Mouse (Mus musculus) gastrocnemius, adult 8-10 months (tissue): Measurements from ENCODE around the gene Slc35d2. TPM values are rescaled to one million over a fixed set of nuclear protein-coding genes. Genes with fewer than 3 reads are reported as not detected.
A peak's percentile ranks its signal among the peaks of the same experiment; 100 is the strongest.

ENCODE experiments used
- DNase-seq, 2 experiments: peaks; one replicate each; pipeline ENCODE4 v3.0.0; 2022; ENCODE audit warnings: low spot score in 2 of 2
- total RNA-seq, 4 experiments: library from RNA; stranded (reverse); gene quantifications; 2 replicates each; pipeline ENCODE4 v1.2.4; 2022

The Slc35d2 gene
- total RNA-seq, 4 experiments from 2014 or later = 0.32 to 1.2 (median 0.69) TPM

DNA sequence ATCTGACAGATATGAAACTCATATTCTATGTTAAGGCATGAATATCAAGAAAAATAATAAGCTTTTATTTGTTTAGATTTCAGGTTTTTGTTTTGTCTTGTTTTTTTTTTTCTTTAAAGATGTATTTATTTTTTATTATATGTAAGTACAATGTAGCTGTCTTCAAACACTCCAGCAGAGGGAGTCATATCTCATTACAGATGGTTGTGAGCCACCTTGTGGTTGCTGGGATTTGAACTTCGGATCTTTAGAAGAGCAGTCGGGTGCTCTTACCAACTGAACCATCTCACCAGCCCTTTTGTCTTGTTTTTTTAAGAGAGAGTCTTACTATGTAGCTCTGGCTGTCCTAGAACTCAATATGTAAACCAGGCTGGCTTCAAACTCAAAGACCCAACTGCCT is 11.7 kb downstream of the Slc35d2 start:
- no peak for DNase-seq

DNA sequence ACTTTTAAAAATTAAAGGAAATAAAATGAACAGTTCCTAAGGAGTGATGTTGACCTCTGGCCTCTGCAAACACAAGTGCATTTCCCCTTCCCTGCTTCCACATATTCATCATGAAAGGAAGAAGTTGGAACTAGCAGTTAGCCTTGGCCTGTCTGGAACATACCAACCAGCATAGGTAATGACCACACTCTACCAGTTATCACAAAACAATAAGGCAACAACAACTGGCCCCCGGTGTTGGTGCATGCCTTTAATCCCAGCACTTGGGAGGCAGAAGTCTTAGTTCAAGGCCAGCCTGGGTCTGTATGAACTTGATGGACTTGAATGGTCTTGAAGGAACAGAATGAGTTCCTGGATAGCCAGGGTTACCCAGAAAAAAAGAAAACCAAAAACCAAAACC is 18.7 kb downstream of the Slc35d2 start:
- no peak for DNase-seq

DNA sequence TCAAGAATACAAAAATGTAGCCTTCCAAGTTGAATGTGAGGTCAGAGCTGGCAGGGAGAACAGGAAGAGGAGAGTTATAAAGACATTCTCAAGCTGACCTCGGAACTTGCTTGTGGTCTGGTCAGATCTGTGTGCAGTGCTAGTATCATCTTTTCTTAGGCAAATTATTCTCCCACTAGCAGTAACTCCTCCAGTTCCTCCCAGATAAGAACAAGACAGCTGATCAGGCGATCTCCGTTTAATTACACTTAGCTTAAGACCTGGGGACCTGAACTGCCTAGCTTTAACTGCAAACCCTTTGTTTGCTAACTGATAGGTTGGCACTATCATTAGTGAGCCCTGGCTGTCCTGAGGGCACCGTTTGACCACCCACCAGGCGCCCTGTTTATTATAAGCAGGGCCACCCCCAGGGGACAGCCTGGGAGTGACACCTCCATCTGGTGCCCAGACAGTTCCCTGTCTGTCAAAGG is 20.8 kb downstream of the Slc35d2 start:
- DNase-seq = no peak

DNA sequence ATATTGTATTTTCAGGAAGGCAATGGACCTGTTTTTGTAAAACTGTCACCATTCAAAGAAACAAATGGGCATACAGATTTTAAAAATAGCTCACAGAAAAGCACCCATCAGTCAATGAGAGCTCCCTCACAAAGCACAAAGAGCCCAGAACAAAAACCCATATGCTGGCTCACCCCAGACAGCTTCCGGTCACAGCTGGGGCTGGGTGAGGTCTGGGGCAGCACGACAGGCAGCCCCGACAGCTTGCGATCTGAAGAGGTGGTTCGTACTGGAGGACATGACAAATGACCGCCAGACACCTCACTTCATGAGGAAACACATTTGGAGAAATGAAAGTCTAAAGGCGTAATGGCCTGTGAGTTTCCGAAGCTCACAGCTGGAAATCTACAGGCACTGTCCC is 21.6 kb downstream of the Slc35d2 start:
- no peak for DNase-seq

DNA sequence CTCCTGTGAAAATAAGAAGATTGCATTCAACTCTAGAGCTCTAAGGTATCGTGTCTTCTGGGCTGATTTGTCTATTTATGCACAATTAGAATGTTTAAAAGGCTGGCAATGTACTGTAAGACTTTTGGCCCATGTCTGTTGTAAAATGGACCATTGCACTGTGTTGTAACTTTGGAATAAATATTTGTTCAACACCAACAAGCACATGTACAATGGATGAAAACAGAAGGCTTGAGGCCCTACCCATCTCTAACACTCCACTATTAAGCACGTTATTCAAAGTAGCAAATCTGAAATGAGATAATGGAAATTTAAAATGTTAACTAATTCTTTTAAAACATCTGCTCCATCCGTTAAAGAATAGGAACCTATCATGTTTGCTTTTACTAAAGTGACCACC is 22.1 kb downstream of the Slc35d2 start:
- DNase-seq = no peak

DNA sequence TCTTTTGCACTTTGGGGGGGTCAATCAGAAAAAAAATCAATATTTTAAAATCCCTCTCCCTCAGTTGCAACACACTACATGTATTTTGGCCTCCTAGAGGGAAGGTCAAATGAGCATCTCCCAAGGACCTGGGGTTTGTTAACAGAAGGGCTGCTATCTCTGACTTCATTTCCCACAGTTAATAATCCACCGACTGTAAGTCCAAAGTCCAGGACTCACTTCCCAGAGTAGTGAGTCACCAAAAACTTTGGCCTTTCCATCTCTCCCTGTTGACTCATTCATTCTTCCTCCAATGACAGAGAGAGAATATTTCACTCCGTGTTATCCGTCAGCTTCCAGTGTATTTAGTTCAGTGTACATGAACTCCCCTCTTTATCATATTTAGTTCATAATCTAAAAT is 23.5 kb downstream of the Slc35d2 start:
- DNase-seq = no peak

DNA sequence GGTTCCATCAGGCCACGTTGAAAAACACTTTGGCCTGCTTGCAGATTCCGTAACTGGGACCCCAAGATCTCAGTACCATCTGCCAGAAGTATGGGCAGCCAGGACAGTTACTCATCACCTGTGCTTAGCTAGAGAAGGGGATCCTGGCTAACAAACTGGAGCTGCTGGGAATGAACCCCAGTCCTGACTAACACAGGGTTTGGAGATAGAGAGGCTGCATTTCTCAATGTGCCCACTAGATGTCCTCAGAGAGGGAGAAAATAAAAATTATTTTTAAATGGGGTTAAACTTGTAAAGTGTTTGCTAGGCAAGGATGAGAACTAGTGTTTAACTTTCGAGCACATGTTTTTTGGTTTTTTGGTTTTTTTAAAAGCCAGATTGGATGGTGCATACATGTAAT is 29.0 kb downstream of the Slc35d2 start:
- DNase-seq = no peak

DNA sequence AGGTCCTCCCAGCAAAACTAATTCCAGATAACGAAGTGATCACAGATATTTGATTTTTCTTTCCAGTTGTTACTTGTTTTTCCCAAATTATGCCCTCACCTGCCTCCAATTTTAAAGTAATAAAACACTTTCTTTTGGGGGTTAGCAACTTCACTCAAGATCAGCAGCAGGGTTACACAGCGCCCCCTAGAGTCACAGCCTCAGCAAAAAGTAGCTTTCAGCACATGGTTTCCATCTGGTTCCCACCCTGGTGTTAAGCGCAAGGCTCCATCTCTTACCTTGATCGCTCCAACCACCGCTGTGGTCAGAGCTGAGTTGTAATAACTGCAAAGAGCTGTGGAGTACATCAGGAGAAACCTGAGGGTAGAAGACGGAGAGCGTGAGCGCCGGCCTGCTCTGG is 30.2 kb downstream of the Slc35d2 start:
- DNase-seq = no peak

DNA sequence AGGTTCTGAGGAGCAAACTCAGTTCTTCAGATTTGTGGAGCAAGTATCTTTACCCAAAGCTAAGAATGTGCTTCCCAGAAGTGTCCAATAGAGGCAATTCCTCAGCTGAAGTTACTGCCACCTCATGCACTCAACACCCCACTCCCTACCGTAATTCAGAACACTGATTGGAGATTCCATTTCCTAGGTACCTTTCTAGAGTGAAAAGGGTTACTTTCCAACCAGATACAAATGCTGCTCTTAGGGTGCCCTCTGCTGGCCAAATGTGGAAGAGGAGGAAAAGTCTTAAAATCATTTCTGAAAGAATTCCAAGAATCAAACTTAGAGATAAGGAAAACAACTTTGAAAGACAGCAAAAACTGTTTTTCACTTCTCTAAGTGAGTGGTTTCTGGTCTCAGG is 35.8 kb downstream of the Slc35d2 start:
- peak; percentile 9 to 26 for DNase-seq

DNA sequence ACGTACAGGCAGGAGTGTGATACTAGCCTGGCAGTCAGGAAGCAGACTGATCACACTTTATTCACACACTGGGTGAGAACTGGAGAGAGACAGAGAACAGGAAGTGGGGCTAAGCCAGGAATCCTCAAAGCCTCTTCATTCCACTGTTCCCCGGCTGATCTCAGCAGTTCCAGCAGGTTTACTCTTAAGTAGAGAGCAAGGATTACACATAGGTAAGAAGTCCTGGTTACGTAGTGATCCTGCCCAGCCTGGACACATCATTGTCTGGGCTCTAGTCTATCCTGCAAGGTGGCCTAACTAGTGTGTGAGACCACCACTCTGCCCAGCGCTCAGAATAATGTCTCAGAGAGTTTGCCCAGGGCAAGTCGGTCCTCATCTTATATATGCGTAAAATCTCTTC is 36.4 kb downstream of the Slc35d2 start:
- no peak for DNase-seq

DNA sequence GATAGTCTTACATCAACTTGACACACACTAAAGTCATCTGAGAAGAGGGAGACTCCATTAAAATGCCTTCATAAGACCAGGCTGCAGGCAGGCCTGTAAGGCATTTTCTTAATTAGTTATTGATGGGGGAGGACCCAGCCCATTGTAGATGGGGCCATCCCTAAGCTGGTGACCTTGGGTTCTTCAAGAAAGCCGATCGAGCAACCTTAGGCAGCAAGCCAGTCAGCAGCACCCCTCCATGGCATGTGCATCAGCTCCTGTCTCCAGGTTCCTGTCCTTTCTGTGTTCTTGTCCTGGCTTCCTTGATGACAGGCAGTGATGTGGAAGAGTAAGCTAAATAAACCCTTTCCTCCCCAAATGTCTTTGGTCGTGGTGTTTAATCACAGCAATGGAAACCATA is 37.0 kb downstream of the Slc35d2 start:
- no peak for DNase-seq

DNA sequence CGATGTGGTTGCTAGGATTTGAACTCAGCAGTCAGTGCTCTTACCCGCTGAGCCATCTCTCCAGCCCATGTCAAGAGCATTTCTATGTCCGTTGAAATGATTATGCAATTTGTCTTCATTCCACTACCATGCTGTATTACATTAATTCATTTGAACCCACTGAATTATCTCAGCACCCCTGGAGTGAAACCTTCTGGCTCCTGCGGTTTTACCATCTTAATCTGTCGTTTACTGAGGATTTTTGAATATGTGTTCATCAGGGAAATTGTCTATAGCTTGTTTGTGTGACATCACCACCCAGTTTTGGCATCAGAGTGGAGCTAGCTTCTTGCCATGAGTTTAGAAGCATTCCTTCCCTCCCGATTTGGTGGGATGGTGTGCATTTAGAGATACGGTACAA is 38.2 kb downstream of the Slc35d2 start:
- DNase-seq = no peak

DNA sequence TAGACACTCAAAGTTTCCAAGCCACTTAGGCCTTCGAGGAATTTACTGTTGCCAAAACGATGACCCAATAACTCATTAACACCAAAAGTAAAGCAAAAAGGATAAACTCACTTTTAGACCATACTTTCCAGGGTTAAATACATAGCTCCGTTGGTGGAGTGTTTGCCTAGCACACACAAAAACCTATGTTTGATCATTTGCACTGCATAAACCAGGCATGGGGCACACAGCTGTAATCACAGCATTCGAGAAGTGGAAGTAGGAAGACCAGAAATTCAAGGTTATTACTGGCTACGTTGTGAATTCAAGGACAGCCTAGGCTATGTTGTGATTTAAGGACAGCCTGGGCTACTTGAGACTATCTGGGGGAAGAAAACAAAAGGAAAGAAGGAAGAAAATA is 38.9 kb downstream of the Slc35d2 start:
- no peak for DNase-seq

DNA sequence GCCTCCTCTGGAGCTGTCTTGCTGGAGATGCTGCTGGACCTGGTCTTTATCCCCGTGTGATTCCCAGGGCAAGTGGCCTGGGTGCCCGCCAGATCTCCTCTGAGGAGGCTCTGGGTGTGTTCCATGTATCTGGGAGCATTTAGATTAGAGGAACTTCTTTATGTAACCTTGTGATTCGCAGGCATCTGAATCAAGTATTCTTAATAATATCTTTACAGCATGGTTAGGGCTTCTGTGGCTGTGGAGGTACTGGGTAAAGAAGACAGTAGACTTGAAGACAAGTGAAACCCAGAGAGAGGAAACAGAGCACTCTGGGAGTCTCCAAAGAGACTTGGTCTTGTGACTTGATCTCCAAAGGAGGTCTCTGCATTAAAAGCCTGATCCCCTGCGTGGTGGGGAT is 40.0 kb downstream of the Slc35d2 start, which contains the start of gene Hsd17b3:
Gene Hsd17b3 (minus strand): TSS at position 101 of the 400 bp plus-strand sequence.
- DNase-seq = no peak

DNA sequence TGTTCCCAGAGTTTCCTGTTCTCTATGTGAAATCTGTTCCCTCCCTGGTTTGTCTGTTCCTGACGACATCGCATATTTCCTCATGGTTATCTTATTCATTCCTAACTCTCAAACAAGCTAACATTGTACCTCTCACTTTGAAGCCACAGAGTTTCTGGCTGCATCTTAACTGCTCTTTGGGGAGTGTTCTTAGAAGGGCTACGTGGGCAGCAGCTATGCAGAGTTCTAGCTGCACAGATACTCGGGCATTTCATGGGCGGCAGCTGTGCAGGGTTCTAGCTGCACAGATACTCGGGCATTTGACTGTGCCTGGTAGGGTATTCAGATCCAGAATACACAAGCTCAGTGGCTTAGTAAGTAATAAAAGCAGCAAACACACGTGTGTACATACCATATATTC is 41.1 kb downstream of the Slc35d2 start:
- no peak for DNase-seq

DNA sequence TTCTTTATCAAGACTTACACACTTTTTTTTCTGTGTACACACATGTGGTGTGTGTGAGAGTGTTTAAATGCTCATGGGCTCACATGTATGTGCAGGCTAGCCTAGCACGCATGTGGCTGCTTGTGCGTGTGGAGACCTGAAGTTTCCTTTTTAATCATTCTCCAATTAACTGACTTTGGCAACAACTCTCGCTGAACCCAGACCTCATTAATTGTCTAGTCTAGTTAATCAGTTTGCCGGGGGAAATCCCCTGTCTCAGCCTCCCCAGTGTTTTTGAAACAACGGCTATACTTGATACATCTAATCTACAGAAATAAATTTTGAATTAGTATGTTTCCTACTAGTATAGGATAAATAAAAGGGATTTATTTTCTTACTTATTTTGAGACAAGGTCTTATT is 43.1 kb downstream of the Slc35d2 start:
- DNase-seq = no peak

DNA sequence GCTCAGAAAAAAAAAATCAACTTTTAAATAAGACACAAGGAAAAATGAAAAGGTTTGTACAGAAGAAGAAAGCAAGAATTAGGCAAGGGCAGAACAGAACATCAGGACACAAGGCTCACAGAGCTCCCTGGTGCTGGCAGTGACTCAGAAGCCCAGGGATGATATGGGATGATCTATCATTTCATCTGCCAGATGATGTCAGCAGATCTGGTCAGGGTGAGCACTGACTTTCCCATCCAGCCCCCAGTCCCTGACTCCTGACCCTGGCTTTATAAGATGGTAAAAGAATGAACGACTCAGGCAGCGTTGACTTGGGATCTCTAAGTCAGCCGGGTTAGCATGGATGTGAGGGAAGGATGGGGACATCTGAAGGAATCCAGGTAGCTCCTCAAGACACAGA is 45.8 kb downstream of the Slc35d2 start:
- no peak for DNase-seq

DNA sequence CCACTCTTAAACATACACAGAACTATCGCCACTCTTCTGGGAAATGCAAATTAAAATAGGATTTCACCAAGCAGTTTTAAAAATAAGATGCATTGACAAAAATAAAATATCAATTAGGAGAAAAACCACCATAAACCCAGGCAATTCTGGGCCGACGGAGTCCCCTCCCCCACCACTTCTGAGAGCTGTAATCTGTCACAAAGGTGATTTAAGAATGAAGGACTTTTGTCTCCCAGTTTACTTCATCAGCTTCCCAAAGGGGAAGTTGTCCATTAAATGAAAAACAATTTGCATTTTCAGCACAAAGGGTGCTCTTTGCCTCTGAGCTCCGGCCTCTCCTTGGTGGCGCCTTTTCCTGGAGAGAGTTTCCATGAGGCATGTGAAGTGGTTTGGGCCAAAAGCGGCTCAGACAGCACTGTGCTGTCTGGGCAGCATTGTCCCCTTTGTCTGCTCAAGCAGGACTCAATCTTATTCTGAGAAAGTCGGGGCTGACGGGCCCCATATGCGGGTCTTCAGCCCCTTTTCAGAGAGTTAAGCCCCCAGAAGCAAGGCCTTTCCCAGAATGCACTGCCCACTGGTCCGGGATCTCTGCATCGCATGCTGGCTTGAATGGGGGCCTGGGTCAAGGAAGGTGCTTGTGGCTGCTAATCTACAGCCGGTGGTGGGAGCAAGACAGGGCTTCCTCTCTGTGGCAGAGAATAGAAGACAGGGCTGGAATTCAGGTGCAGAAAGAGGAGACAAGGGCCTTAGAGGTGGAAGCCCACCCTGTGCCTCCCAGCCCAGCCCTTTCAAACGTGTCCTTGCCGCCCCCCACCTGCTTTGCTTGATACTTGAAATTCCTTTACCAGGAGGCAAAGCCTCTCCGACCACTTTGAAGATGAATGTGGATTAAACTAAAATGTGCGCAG is 47.9 kb downstream of the Slc35d2 start:
- DNase-seq = no peak

DNA sequence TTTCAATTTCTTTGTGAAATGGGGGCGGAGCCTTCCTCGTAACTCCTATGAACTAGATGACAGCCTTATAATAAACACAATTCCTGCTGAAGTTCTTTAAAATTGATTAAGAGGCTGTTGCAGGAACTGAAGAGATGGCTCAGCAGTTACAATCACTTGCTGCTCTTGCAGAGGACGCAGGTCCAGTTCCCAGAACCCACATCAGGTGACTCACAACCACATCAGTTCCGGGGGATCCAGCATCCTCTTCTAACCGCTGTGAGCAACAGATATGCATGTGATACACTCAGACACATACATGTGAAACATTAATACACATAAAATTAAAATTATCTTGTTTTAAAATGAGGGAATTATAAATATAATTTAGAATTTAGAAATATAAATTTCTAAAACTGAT is 51.6 kb downstream of the Slc35d2 start:
- no peak for DNase-seq

DNA sequence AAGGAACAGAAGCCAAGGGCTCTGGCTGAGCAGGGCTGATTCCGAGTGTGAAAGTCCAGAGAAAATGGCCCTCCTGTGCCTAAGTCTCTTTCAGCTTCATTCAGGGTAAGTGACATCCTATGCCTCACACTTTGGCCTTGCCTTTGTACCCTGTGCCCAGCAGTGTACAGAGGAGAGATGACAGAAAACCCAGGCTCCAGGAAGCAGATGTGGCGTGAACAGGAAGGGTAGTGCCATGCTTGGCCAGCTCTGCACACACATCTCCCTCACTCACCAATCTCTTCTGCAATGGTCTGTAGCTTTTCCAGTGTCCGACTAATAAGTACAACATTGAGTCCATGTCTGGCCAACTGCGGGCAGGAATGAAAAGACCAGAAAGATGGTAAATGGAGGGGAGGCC is 53.1 kb downstream of the Slc35d2 start:
- no peak for DNase-seq

DNA sequence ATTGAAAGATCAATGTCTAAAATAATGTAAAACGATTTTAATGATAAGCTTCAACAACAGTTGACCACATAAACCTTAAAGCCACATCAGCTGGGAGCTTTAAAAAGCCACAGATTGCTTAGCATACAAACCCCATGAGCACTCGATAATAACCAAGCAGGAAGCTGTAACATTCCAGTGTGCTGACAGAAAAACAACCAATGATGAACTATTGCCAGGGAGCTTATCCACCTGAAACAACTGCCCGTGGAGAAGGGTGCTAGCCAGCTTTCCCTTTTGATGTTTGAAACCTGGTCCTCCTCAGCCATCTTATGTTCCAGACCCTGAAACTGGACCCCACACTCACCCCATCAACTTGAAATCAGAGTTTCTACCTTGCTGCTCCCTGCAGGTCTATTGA is 62.5 kb downstream of the Slc35d2 start:
- DNase-seq = no peak

DNA sequence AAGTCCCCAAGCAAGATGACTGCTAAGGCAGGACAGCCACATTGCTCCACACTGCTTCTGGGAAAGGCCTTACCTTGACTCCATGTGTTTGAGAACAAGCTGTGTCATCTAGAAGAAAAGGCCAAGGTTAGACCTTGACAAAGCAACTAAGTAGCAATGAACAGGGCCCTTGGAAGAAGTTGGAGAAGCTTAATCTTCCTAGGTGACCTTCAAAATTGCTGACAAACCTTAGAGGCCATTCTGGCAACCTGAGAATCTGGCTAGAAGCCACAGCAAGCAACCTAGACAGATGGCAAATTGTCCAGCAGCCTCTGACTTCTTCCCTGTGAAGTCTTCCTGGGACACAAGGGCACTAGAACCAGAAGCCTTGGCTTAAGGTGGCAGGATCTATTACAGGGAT is 64.9 kb downstream of the Slc35d2 start:
- DNase-seq = no peak

DNA sequence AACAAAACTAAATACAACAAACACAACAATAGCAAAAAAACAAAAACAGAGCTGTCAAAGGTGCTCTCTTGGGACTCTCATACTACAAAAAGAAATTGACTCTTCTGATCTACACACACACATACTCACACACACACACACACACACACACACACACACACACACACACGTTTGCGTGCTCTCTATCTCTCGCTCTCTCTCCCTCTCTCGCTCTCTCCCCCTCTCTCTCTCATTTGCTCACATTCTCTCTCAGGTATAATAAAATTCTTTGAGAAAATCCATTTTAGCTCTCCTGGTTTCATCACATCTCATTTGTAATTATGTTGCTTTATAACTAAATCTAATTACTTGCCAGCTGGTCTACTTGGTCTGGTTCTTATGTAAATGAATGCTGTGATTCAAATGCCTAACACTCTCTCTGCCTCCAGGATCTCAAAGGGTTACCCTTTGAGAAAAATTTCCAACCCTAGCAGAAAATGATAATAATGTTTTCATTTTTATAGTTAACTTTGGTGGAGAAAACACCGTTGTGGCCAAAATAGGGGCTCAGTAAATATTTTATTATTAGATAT is 68.1 kb downstream of the Slc35d2 start:
- no peak for DNase-seq
